Mouse (Mus musculus): ENCODE measurements around the gene Glrx5. TPM values are rescaled to one million over a fixed set of nuclear protein-coding genes. Genes with fewer than 3 reads are reported as not detected.

Glrx5 gene
- total and polyA plus RNA-seq, 2 experiments from 2014 or later, result 35.8 to 185 TPM

DNA sequence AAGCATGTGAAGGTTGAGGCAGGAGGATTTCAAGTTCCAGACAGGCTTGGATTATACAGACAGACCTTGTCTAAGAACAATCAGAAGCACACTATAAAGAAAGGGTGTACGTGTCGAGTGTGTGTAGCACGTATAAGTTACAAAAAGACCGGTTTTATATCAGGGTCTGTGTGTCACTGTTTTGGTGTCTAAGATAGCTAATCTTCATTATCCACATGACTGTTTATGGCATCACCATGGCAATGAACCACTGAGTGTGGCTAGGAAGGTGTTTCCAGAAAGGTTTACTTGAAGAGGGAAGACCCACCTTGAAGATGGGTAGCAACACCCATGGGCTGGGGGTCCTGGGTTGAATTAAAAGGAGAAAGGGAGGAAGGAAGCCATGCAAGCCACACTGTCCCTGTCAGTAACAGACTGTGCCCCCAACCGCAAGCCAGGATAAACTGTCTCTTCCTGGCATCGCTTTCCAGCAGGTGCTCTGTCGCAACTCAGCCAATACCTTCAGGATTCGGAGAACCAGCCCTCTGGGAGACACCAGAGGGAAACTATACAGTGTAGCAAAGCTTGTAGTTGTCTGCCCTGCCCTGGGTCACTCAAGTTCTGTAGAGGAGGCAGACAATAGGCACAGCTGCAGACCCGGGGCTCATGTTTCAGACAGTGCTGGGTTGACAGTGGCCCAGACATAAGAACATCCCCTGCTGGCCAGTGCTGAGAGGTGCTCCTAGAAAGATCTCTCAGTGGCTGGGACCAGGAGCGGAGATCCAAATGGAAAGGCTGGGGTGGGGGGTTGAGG is 30.0 kb upstream of the Glrx5 start:
- Histone ChIP-seq H3K9me3 (ENCODE audit: low read length) (no peaks in the 10 kb centered on the region), H3K4me2 (ENCODE audit: low read depth, low read length, poor library complexity, severe bottlenecking) (no peak overlapping the region), H3K27ac (ENCODE audit: low read depth, low read length) (no peak overlapping the region), H3K4me1 (ENCODE audit: insufficient read depth, low read length) (no peaks in the 10 kb centered on the region), H3K36me3 (ENCODE audit: insufficient read depth, low read length) (no peaks in the 10 kb centered on the region), H3K9ac (replicated peaks; ENCODE audit: low read length, poor library complexity, severe bottlenecking) (no peak overlapping the region), H3K4me3 (ENCODE audit: low read depth, low read length) (no peak overlapping the region), H3K27me3 (ENCODE audit: insufficient read depth, low read length) (peaks cover 6% of the 10 kb centered on the region; the same call in 1 of the 2 replicates)
- ATAC-seq (ENCODE audit: low FRiP score) (no peak), DNase-seq (ENCODE audit: low spot score) (no peak)
- 66% methylated on average over 10 of the region's 10 CpGs for WGBS
- peak; percentile 15 for TF ChIP-seq CTCF (IDR thresholded peaks at IDR 0.05)

GRCm38 (mm10) chr12:105003158-105003557 is 29.3 kb upstream of the Glrx5 start:
- Histone ChIP-seq H3K9me3 (ENCODE audit: low read length) (no peaks in the 10 kb centered on the region), H3K4me2 (ENCODE audit: low read depth, low read length, poor library complexity, severe bottlenecking) (no peak overlapping the region), H3K4me3 (ENCODE audit: low read depth, low read length) (no peak overlapping the region), H3K27me3 (ENCODE audit: insufficient read depth, low read length) (peaks cover 10% of the 10 kb centered on the region; the same call in 1 of the 2 replicates), H3K9ac (replicated peaks; ENCODE audit: low read length, poor library complexity, severe bottlenecking) (no peak overlapping the region), H3K4me1 (ENCODE audit: insufficient read depth, low read length) (no peaks in the 10 kb centered on the region), H3K27ac (ENCODE audit: low read depth, low read length) (no peak overlapping the region), H3K36me3 (ENCODE audit: insufficient read depth, low read length) (no peaks in the 10 kb centered on the region)
- WGBS, result 55% methylated on average over 9 of the region's 9 CpGs
- ATAC-seq (ENCODE audit: low FRiP score) (no peak), DNase-seq (ENCODE audit: low spot score) (no peak)
- TF ChIP-seq CTCF (IDR thresholded peaks at IDR 0.05), result no peak

DNA sequence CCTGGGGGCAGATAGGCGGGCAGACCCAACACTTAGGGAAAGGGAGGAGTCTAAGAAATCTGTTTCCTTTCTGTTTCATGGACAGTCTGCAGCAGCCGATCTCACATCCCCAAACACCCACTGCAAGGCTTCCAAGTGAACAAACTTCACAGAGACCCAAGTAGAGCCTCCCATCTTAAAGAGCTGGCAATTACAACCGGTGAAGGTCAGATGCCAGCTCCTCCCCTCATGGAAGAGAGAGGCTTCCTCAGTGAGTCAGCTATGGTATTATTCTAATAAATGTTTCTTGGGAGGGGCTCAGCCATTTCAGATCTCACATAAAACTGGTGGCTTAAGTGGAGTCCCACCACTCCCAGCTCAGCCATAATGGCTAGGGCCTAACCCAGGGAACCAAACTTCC is 28.8 kb upstream of the Glrx5 start:
- no peak overlapping the region for H3K4me3 ChIP-seq (ENCODE audit: low read depth, low read length)
- ATAC-seq (ENCODE audit: low FRiP score) (no peak), DNase-seq (ENCODE audit: low spot score) (no peak)
- TF ChIP-seq CTCF (IDR thresholded peaks at IDR 0.05), result no peak
- H3K4me2 ChIP-seq (ENCODE audit: low read depth, low read length, poor library complexity, severe bottlenecking), result no peak overlapping the region
- 86% methylated on average over 3 of the region's 3 CpGs for WGBS
- no peaks in the 10 kb centered on the region for H3K36me3 ChIP-seq (ENCODE audit: insufficient read depth, low read length)
- no peaks in the 10 kb centered on the region for H3K4me1 ChIP-seq (ENCODE audit: insufficient read depth, low read length)
- H3K9me3 ChIP-seq (ENCODE audit: low read length), result no peaks in the 10 kb centered on the region
- H3K27ac ChIP-seq (ENCODE audit: low read depth, low read length), result no peak overlapping the region
- peaks cover 14% of the 10 kb centered on the region for H3K27me3 ChIP-seq (ENCODE audit: insufficient read depth, low read length)
- no peak overlapping the region for H3K9ac ChIP-seq (replicated peaks; ENCODE audit: low read length, poor library complexity, severe bottlenecking)

DNA sequence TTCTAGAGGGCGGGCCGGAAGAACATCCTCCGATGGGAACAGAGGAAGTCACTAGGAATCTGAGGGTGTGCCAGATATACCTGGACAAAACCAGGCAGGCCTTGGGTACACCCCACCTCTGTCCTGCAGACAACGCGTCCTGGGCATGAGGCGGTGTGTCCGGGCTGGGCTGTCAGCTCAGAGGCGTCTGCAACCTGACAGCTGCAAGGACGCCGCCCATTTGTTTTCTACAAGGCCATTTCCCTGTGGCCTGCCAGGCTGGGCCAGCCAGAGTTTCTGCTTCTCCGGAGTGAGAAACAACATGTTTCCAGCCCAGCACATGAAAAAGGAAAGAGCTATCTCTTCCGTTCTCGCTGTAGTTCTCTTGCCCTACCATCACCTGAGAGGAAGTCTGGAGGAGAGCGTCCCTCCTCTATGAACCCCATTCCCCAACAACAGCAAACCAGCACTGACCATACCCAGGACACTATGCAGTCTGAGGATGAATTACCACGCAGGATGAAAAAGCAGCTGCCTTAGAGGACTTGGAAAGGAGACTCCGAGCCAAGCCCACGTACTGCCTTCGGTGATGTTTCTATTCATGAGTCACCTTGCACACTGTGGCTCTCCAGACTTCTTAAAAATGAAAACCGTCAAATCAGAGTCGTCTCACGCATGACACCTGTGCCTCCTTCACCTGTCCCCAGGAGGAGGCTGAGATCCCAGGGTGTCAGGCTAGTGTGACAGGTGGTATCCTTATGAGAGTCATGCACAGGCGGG is 27.4 kb upstream of the Glrx5 start:
- DNase-seq (ENCODE audit: low spot score) (no peak), ATAC-seq (ENCODE audit: low FRiP score) (no peak)
- H3K4me3 ChIP-seq (ENCODE audit: low read depth, low read length), result no peak overlapping the region
- no peak overlapping the region for H3K9ac ChIP-seq (replicated peaks; ENCODE audit: low read length, poor library complexity, severe bottlenecking)
- peaks cover 24% of the 10 kb centered on the region for H3K27me3 ChIP-seq (ENCODE audit: insufficient read depth, low read length)
- WGBS, result 87% methylated on average over 22 of the region's 22 CpGs
- H3K9me3 ChIP-seq (ENCODE audit: low read length), result no peaks in the 10 kb centered on the region
- TF ChIP-seq CTCF (IDR thresholded peaks at IDR 0.05), result no peak
- no peak overlapping the region for H3K4me2 ChIP-seq (ENCODE audit: low read depth, low read length, poor library complexity, severe bottlenecking)
- H3K27ac ChIP-seq (ENCODE audit: low read depth, low read length), result no peak overlapping the region
- no peaks in the 10 kb centered on the region for H3K36me3 ChIP-seq (ENCODE audit: insufficient read depth, low read length)
- H3K4me1 ChIP-seq (ENCODE audit: insufficient read depth, low read length), result peaks cover 3% of the 10 kb centered on the region; the same call in 1 of the 2 replicates

GRCm38 (mm10) chr12:105005715-105005972 is 26.8 kb upstream of the Glrx5 start:
- no peaks in the 10 kb centered on the region for H3K36me3 ChIP-seq (ENCODE audit: insufficient read depth, low read length)
- H3K4me3 ChIP-seq (ENCODE audit: low read depth, low read length), result no peak overlapping the region
- DNase-seq (ENCODE audit: low spot score) (no peak), ATAC-seq (ENCODE audit: low FRiP score) (no peak)
- H3K9ac ChIP-seq (replicated peaks; ENCODE audit: low read length, poor library complexity, severe bottlenecking), result no peak overlapping the region
- peaks cover 3% of the 10 kb centered on the region; the same call in 1 of the 2 replicates for H3K4me1 ChIP-seq (ENCODE audit: insufficient read depth, low read length)
- 70% methylated on average over 2 of the region's 2 CpGs for WGBS
- H3K4me2 ChIP-seq (ENCODE audit: low read depth, low read length, poor library complexity, severe bottlenecking), result no peak overlapping the region
- H3K27ac ChIP-seq (ENCODE audit: low read depth, low read length), result no peak overlapping the region
- H3K27me3 ChIP-seq (ENCODE audit: insufficient read depth, low read length), result peaks cover 28% of the 10 kb centered on the region
- TF ChIP-seq CTCF (IDR thresholded peaks at IDR 0.05), result no peak
- no peaks in the 10 kb centered on the region for H3K9me3 ChIP-seq (ENCODE audit: low read length)

- H3K4me2 ChIP-seq (ENCODE audit: low read depth, low read length, poor library complexity, severe bottlenecking), result no peak overlapping the region
- no peak for DNase-seq (ENCODE audit: low spot score)
Observed at GRCm38 (mm10) chr12:105008150-105008549, 24.3 kb upstream of the Glrx5 start.

More at GRCm38 (mm10) chr12:105008150-105008549, 24.3 kb upstream of the Glrx5 start:
- Histone ChIP-seq H3K9ac (replicated peaks; ENCODE audit: low read length, poor library complexity, severe bottlenecking) (no peak overlapping the region), H3K27ac (ENCODE audit: low read depth, low read length) (no peak overlapping the region), H3K27me3 (ENCODE audit: insufficient read depth, low read length) (peaks cover 32% of the 10 kb centered on the region), H3K9me3 (ENCODE audit: low read length) (no peaks in the 10 kb centered on the region), H3K36me3 (ENCODE audit: insufficient read depth, low read length) (no peaks in the 10 kb centered on the region), H3K4me3 (ENCODE audit: low read depth, low read length) (no peak overlapping the region), H3K4me1 (ENCODE audit: insufficient read depth, low read length) (peaks cover 3% of the 10 kb centered on the region; the same call in 1 of the 2 replicates)
- TF ChIP-seq CTCF (IDR thresholded peaks at IDR 0.05), result peak; percentile 28
- ATAC-seq (ENCODE audit: low FRiP score), result no peak
- WGBS, result 65% methylated on average over 2 of the region's 2 CpGs
